Mouse (Mus musculus) adrenal gland (tissue): ENCODE data around the gene Zfp423.

Experiments used
- intact Hi-C: fragments of 180-260 bp; cut with DNase I; formaldehyde crosslinking; loops from one replicate; pipeline ENCODE4 v1.15.1; 2025

The Zfp423 gene

GRCm38 (mm10) chr8:87752710-87753109 lies 206.7 kb downstream of the Zfp423 start:
- intact Hi-C loops = no loop called here

GRCm38 (mm10) chr8:87747582-87747981 lies 211.8 kb downstream of the Zfp423 start:
- intact Hi-C loops = no loop called here

DNA sequence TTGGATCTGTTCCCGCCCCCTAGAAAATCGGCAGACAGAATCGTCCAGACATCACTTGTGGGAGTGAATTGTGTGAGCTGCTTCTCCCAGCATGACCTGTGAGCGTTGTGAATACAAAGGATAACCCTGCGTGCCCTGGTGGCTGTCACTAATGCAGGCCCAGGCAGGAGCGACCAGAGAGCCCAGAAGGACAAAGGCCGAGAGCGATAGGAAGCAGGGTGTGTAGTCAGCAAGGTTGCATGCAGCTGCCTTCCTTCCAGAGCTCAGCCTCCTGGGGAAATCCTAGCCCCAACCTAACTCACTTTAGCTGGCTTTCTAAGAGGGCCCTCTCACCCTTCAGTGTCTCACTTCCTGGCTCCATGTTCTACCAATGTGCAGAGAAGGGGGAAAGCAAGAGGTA lies 212.3 kb downstream of the Zfp423 start:
- intact Hi-C loops = no loop called here

GRCm38 (mm10) chr8:87746072-87746471 lies 213.3 kb downstream of the Zfp423 start:
- intact Hi-C loops = no loop called here

GRCm38 (mm10) chr8:87745125-87745698 lies 214.2 kb downstream of the Zfp423 start:
- intact Hi-C loops = no loop called here

GRCm38 (mm10) chr8:87744556-87744955 lies 214.8 kb downstream of the Zfp423 start:
- intact Hi-C loops = no loop called here

DNA sequence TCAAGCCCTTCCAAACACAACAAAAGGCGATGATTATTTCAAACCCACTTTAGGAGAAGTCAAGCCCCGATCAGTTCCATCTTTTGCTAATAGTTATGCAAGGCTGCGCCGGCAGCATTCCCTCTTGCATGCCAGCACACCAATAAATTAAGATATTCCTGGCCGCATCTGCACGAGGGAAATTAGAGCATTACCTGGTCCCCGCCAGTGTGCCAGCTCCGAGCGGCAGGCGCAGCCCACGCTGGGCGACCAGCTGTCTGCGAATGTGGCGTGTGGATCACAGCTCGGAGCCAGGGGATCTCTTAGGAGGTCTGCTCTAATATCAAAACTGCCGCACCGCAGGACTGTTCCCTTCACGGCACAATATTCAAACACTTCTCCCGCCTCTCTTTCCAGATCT lies 217.4 kb downstream of the Zfp423 start:
- intact Hi-C loops = no loop called here

DNA sequence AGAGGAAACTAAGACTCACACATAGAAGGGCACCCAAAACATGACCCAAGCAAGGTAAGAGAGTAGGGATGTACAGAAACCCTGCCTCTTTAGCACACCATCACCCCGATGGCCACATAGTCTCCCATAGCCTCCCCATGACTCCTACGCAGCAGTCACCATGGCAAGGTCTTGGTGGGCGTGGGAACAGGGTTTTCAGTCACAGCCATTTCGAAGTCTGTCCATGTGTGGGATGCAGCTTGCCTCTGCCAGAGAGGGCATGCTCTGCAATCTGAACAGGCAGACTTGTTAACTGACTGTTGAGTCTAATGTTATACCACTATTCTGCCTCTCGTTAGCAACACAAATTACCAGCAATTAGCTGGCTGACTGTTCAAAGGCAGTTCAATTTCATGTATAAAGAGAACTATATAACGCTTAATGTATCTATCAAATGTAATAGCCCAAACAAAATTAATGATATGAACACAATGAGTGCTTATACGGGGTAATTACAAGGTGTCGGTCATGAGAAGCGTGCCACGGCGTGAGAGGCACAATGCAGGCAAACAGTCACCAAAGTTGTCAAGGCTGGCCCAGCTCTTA lies 218.4 kb downstream of the Zfp423 start:
- intact Hi-C loops = no loop called here

- intact Hi-C loops = no loop called here
These were observed 221.5 kb downstream of the Zfp423 start for GRCm38 (mm10) chr8:87737900-87738299.

GRCm38 (mm10) chr8:87734902-87735301 lies 224.5 kb downstream of the Zfp423 start:
- intact Hi-C loops = no loop called here

- intact Hi-C loops = no loop called here
These were observed 224.9 kb downstream of the Zfp423 start for GRCm38 (mm10) chr8:87734496-87734895.

DNA sequence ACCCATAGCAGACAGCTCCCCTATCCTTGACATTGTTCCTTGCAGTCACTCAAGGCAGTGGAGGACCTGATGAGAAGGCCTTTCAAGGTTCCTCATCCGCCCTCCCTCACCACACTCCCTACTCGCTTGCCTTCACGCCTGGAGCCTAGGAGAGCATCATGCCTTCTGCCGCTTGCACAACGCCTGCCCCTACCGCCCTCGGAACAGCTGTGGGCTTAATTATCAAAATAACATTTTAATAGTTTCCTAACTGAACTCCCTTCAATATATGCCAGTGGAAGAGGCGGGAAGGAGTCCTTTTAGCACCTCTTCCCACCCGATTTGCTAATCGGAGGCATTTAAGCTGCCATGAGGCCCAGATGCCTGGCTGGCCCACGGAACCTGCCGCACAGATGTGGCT lies 228.3 kb downstream of the Zfp423 start:
- intact Hi-C loops = no loop called here

DNA sequence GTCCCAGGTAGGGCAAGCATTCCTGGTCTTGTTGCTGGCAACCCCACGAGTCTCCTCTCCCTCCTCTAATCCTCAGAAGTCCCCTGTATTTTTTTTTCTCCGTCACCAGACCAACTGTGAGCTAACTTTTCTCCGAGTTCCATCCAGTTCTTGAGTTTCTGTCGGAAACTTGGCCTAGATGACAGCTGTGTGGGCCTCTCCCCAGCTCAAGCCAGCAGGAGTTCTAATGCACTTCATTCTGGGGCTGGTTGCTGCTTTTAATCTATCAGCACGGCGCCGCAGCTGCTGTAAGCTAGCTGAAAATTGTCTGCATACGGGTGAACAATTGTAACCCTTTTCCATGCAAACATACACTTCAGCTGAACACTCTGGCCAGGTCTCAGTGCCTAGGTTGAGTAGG lies 236.4 kb downstream of the Zfp423 start:
- intact Hi-C loops = no loop called here

DNA sequence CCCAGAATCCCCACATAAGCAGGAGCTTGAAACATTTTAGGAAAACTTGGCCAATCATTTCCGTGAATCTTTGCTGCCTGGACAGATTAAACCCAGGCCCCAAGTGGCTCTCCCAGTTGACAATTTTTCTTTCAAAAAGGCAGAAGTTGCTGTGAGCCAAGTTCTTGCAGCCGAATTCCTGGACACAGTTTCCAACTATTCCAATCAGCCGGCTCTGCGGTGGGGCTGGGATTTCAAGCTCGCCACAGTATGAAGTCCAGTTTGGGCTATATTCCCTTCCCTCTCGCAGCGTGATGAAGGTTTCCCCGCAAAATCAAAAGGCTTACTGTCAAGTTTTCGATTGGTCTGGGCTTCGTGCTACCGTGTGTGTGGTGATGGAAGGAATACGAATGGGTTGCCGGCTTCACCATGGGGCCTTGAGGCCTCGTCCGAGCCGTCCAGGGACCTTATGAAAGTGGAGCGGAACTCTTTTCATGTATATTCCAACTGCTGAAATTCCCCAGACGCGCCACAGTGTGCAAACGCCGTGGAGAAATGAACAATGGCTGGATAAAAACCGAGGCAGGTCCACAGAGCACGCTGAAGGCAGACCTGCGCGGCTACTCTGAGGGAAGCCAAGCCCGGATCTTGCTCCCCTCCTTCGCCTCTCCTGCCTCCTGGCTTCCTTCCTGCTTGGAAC lies 240.1 kb downstream of the Zfp423 start:
- intact Hi-C loops = loop anchor here (5.0 kb wide), 2 partner anchors 78 to 303 kb away; no protein-coding TSS in a partner anchor

GRCm38 (mm10) chr8:87717445-87717844 lies 241.9 kb downstream of the Zfp423 start:
- intact Hi-C loops = loop anchor here (5.0 kb wide), 2 partner anchors 80 to 305 kb away; no protein-coding TSS in a partner anchor

- intact Hi-C loops = loop anchor here (5.0 kb wide), 2 partner anchors 81 to 306 kb away; no protein-coding TSS in a partner anchor
These were observed 242.6 kb downstream of the Zfp423 start for GRCm38 (mm10) chr8:87716726-87717248.

GRCm38 (mm10) chr8:87715731-87716682 lies 243.4 kb downstream of the Zfp423 start:
- intact Hi-C loops = loop anchor here (5.0 kb wide), 2 partner anchors 81 to 306 kb away; no protein-coding TSS in a partner anchor

DNA sequence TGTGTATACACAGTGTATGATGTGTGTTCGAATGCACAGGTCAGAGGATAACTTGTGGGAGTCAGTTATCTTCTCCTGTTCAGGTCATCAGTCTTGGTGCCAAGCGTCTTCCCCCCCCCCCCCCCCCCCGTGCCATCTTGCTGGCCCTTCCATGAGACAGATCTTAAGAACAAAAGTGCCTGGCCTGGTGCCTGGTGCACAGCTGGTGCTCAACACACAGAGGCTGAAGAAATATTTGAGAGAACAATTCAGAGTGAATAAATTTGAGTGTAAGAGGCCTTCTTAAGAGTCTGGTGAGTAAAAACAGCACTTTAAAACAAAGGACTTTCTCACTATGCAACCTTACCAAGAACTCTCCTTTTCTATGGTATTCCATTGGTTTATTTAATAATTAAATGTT lies 245.4 kb downstream of the Zfp423 start:
- intact Hi-C loops = no loop called here

DNA sequence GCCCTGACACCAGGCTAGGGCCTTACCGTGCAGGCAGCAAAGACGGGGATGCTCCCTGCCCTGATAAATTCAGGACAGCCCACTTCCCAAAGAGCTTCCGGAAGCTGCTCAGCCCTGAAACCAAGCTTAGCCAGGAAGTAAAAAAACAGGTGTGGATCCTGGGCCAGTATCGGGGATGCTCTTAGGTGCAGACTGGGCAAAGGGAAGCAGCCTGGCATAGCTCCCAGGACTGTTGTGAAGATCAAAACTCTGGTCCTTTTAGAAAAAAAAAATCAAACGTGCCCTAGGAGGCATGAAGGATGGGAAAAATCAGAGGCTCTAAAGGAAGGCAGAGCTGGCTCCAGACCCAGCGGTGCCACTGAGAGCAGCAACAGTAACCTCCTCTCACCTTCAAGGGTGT lies 247.4 kb downstream of the Zfp423 start:
- intact Hi-C loops = no loop called here

GRCm38 (mm10) chr8:87708127-87708637 lies 251.2 kb downstream of the Zfp423 start:
- intact Hi-C loops = no loop called here

DNA sequence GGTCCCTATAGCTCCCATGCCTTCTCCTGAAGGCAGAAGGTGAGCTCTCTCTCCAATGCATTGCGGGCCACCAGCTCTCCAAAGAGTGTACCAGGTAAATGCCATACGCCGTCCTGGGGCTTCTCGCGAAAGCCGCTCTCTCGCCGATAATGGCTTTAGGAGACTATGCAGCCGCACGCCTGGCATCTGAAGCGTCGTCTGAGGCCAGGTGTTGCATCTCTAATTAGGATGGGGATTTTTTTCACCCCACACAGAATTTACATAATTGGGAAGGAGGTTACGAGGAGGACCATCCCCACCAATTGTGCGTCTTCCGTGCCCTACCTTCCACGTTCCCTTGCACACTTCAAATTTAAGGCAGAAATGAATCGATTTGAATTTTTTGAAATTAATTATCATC lies 252.2 kb downstream of the Zfp423 start:
- intact Hi-C loops = no loop called here
